Mouse (Mus musculus) heart, embryonic 16.5 days (tissue): ENCODE measurements at regions not wholly inside any gene's neighbourhood (a gene's known extent, or its start where the extent isn't known, plus 50 kb on each side); places are given as distances from the start of the nearest gene placed in this dataset.

ENCODE experiments used
- ATAC-seq: fragments of 200-750 bp; cut with Nextera tagmentation; replicated peaks from 2 replicates; pipeline ENCODE4 v1.8.0; 2017; ENCODE audit warnings: moderate number of reproducible peaks; ENCODE audit not compliant: insufficient read depth, low FRiP score; ENCODE audit errors: extremely low read depth
- H3K27ac ChIP-seq: fragments of 300-500 bp; sonication (generic); 2 replicates; pipeline ENCODE4 v1.5.1; 2014; ENCODE audit warnings: mild to moderate bottlenecking, low read length, control low read depth, moderate library complexity
- H3K27me3 ChIP-seq: fragments of 300-500 bp; sonication (generic); 2 replicates; pipeline ENCODE4 v1.6.1; 2014; ENCODE audit warnings: low read length, mixed read lengths; ENCODE audit not compliant: control insufficient read depth, insufficient read depth
- H3K36me3 ChIP-seq: fragments of 300-500 bp; sonication (generic); 2 replicates; pipeline ENCODE4 v1.6.1; 2014; ENCODE audit not compliant: control insufficient read depth, insufficient read depth
- H3K4me1 ChIP-seq: fragments of 300-500 bp; sonication (generic); 2 replicates; pipeline ENCODE4 v1.6.1; 2014; ENCODE audit warnings: low read length, mixed read lengths; ENCODE audit not compliant: control insufficient read depth, insufficient read depth
- H3K4me2 ChIP-seq: fragments of 300-500 bp; sonication (generic); 2 replicates; pipeline ENCODE4 v1.6.1; 2014; ENCODE audit warnings: low read depth, mild to moderate bottlenecking, control low read depth, low read length
- H3K4me3 ChIP-seq: fragments of 300-500 bp; sonication (generic); 2 replicates; pipeline ENCODE4 v1.5.1; 2014; ENCODE audit warnings: mild to moderate bottlenecking, control low read depth, low read length
- H3K9ac ChIP-seq: fragments of 300-500 bp; sonication (generic); 2 replicates; pipeline ENCODE4 v1.6.1; 2014; ENCODE audit warnings: low read length, control low read depth
- H3K9me3 ChIP-seq: fragments of 300-500 bp; sonication (generic); replicated peaks from 2 replicates; pipeline ENCODE4 v1.6.1; 2016; ENCODE audit warnings: low read length; ENCODE audit not compliant: control insufficient read depth
- WGBS: fragments of 180-500 bp; shearing (Covaris S2); extraction: QIAGEN DNeasy Blood & Tissue Kit; methylation state at CpG from one replicate; pipeline ENCODE4 v1.1.7; 2014; 5-methylcytosine and 5-hydroxymethylcytosine counted together

DNA sequence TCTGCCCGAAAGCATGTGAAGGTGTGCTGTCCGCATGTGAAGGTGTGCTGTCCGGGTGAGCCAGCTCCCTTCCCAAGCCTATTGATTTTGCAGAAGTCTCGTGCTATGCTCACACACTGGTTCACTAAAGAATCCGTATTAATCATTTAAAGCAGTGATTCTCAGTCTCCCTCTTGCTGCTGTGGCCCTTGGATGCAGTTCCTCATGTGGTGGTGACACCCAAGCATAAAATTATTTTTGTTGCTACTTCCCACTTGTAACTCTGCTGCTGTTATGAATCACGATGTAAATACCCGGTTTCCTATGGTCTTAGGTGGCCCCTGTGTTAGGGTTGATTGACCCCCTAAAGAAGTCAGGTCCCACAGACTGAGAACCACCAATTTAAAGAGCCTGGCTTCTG lies 55.7 kb upstream of the Emb start:
- WGBS = 87% methylated on average over 7 of the region's 7 CpGs
- Histone ChIP-seq H3K4me2 (no peak overlapping the region), H3K9ac (no peak overlapping the region), H3K27me3 (no peaks in the 10 kb centered on the region), H3K36me3 (no peaks in the 10 kb centered on the region), H3K9me3 (no peaks in the 10 kb centered on the region), H3K4me3 (no peak overlapping the region), H3K27ac (no peak overlapping the region), H3K4me1 (no peaks in the 10 kb centered on the region)
- no peak for ATAC-seq

DNA sequence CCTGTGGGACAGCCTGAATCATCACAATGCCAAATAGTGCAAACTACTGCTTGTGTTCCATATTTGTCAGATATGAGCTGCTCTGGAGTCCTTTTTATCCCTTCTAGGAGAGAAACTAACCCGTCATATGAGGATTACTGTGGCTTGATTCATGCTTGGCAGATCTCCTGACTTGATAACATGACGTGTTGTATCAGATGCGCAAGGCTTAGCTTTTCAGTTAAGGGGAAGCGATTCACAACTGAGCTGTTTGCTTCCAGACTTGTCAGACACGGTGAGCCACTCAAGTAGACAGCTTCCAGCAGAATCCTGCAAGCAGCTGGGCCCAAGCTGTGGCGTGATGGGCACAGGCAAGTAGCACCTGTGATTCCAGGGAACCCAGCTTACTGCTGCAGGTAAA lies 64.5 kb upstream of the Emb start:
- Histone ChIP-seq H3K27me3 (no peaks in the 10 kb centered on the region), H3K27ac (no peak overlapping the region), H3K36me3 (no peaks in the 10 kb centered on the region), H3K4me2 (no peak overlapping the region), H3K4me1 (no peaks in the 10 kb centered on the region), H3K4me3 (no peak overlapping the region), H3K9ac (no peak overlapping the region), H3K9me3 (no peaks in the 10 kb centered on the region)
- no peak for ATAC-seq
- WGBS = 49% methylated on average over 6 of the region's 6 CpGs

DNA sequence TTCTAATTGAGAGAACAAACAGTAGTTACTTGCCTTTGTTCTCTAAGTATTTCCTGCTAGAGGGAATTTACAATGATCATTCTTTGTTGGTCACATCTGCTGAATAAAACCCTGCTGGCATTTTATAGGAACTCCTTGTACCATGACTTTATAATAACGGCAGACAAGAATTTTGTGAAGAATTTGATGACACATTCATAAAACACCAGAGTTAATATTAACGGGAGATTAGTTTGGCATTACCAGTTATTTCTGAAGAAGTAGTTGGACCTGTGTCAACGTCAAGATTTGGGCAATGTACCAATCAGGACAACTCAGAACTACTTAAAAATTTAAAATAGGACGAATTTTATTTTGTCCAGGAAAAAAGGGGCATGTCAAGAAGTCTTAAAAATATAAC lies 65.1 kb upstream of the Emb start:
- no peak overlapping the region for H3K27ac ChIP-seq
- H3K4me2 ChIP-seq = no peak overlapping the region
- H3K4me3 ChIP-seq = no peak overlapping the region
- no peaks in the 10 kb centered on the region for H3K36me3 ChIP-seq
- H3K9ac ChIP-seq = no peak overlapping the region
- 61% methylated on average over 4 of the region's 4 CpGs for WGBS
- no peaks in the 10 kb centered on the region for H3K4me1 ChIP-seq
- no peaks in the 10 kb centered on the region for H3K27me3 ChIP-seq
- no peak for ATAC-seq
- no peaks in the 10 kb centered on the region for H3K9me3 ChIP-seq

DNA sequence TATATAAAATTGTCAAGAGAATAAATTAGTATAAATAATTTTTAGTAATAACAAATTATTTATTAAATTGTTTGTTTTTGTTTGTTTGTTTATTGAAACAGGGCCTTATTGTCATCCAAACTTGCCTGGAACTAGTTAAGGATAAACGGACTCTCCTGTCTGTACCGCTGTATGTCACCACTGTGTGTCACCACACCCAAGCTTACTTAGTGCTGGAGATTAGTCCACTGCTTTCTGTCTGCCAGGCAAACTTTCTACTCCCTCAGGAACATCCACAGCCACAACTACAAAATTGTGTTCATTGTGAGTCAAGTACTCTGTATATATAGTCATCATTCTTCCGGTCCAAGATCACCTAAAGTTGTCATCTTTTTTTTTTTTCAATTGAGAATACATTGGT lies 74.0 kb upstream of the Emb start:
- no peak overlapping the region for H3K4me3 ChIP-seq
- H3K27ac ChIP-seq = no peak overlapping the region
- no peak for ATAC-seq
- H3K36me3 ChIP-seq = no peaks in the 10 kb centered on the region
- H3K4me2 ChIP-seq = no peak overlapping the region
- no peaks in the 10 kb centered on the region for H3K27me3 ChIP-seq
- WGBS = 66% methylated on average over 3 of the region's 3 CpGs
- H3K9me3 ChIP-seq = no peaks in the 10 kb centered on the region
- H3K4me1 ChIP-seq = no peaks in the 10 kb centered on the region
- H3K9ac ChIP-seq = no peak overlapping the region

DNA sequence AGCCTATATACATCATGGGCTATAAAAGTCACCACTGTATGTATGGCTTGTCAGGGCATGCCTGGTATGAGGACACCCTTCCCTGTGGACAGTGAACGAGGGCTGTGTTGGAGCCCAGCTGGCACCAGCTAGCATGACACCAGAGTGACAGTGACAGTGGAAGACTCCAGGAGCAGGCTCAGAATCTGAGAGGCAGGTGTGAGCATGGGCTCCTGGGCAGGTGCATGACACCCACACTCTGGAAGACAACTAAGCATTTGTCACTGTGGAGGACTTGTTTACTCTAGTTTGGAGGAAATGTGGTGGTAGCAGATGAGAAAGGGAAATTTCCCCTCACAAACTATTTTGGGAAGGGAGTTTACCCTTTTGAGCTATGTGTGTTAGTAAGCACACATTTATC lies 76.2 kb upstream of the Emb start:
- Histone ChIP-seq H3K9ac (no peak overlapping the region), H3K4me1 (peaks cover 6% of the 10 kb centered on the region), H3K4me3 (no peak overlapping the region), H3K36me3 (no peaks in the 10 kb centered on the region), H3K9me3 (no peaks in the 10 kb centered on the region), H3K27ac (no peak overlapping the region), H3K4me2 (no peak overlapping the region), H3K27me3 (no peaks in the 10 kb centered on the region)
- no peak for ATAC-seq
- 45% methylated on average over 1 of the region's 1 CpGs for WGBS

DNA sequence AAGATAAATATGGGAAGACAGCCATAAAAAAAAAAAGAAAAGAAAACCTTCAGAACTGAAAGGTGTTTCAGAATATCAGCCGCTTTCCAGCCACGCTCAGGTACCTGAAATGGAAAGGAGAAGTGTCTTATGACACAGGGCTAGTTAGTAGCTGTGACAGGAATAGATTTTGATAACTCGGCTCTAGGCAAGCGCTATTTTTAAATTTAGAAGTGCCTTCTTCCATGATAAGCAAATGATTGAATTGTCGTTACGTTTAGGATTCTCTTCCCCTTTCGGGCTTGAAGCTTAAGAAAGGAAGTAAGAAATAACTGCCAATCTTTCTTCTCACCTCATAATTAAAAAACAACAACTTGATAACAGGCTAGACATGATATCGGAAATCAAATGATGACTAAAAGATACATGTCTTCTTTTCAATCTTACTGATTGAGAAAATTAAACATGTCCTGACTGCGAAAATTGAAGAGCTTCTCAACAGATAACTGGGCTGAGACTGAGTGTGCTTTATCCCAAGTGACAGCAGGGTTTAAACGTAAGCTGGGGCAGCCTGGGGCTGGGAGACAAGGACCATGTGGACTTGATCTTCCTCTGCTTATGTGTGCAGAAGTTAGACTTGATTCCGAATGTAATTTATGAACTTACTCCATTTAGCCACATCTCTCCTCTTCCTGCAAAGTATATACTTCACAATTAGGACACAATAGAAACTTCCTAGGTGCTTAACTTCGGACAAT lies 80.4 kb upstream of the Emb start:
- Histone ChIP-seq H3K36me3 (no peaks in the 10 kb centered on the region), H3K9ac (no peak overlapping the region), H3K4me1 (peaks cover 9% of the 10 kb centered on the region), H3K4me3 (no peak overlapping the region), H3K27ac (peak overlapping the region; percentile 78), H3K9me3 (no peaks in the 10 kb centered on the region), H3K27me3 (no peaks in the 10 kb centered on the region), H3K4me2 (peak overlapping the region; percentile 48)
- ATAC-seq = peak; percentile 84
- 30% methylated on average over 12 of the region's 12 CpGs for WGBS

DNA sequence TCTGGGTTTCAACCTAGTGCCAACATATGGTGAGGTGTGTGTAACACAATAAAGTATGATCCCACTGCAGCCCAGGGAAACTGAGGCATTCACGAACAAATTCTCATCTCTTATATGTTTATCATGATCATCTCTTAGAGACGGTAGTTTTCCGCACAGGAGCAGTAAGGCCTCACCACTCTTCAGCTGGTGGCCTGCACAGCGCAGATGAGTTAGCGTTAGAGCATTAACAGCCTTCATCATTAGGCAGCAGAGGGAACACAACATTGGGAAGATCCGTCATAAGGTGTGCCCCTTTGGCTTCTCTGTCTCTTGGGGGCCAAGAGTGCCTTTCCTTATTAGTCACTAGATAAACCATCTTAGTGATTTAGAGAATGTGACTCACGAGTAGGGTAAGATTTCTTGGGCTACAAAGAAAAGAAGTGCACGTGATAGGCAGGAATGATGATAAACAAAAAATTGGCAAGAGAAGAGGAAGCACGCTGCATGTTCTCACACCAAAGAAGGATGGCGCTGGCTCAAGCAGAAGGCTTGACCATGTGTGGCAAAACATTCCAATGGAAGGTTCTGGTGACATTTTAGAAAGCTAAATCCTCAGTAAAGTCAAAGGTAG lies 81.1 kb upstream of the Emb start:
- no peak for ATAC-seq
- WGBS = 57% methylated on average over 10 of the region's 10 CpGs
- H3K9me3 ChIP-seq = no peaks in the 10 kb centered on the region
- H3K4me2 ChIP-seq = peak overlapping the region; percentile 48; the same call in 1 of the 2 replicates
- no peak overlapping the region for H3K9ac ChIP-seq
- H3K4me3 ChIP-seq = no peak overlapping the region
- H3K27ac ChIP-seq = peak overlapping the region; percentile 68
- H3K4me1 ChIP-seq = peaks cover 9% of the 10 kb centered on the region
- no peaks in the 10 kb centered on the region for H3K36me3 ChIP-seq
- no peaks in the 10 kb centered on the region for H3K27me3 ChIP-seq

DNA sequence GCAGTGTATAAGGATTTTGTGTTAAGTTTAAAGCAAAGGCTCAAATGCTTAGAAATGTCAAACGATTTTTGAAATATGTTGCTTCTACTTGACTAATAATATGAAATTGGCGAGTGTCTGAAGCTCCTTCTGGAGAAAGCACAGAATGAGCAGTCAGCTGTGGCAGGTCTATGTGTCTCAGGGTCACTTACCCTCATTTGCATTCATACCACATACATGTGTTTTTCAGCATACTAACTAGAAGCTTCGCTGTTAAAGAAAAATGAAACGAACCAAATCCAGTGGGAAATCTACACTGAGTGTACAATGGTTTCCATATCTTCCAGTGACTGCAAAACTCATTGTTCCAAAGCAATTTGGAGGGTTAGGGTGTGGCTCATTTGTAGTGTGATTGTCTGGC lies 88.7 kb upstream of the Emb start:
- Histone ChIP-seq H3K9ac (no peak overlapping the region), H3K27me3 (no peaks in the 10 kb centered on the region), H3K4me1 (no peaks in the 10 kb centered on the region), H3K27ac (no peak overlapping the region), H3K4me2 (no peak overlapping the region), H3K36me3 (no peaks in the 10 kb centered on the region), H3K4me3 (no peak overlapping the region), H3K9me3 (no peaks in the 10 kb centered on the region)
- 68% methylated on average over 4 of the region's 4 CpGs for WGBS
- ATAC-seq = no peak

DNA sequence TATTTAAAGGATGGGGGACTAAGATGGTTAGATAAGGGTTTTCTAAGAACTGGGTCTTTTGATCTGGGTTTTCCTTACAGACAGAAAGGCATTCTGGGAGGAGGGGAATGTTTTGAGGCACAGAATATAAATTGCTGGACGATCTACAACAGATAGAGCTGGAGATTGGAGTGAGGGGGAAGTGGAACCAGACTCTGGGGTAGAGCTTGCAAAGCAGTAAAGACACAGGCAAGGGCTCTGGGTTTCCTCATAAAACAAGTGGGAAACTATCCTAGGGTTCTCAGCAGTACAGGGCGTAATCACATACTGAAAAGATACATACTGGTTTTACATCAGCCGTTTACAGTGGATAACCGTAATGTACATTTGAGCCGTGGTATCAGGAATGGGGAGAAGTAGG lies 89.5 kb upstream of the Parp8 start:
- H3K27ac ChIP-seq = no peak overlapping the region

More for the DNA sequence above, 89.5 kb upstream of the Parp8 start:
- Histone ChIP-seq H3K4me1 (no peaks in the 10 kb centered on the region), H3K9ac (no peak overlapping the region), H3K4me2 (no peak overlapping the region), H3K4me3 (no peak overlapping the region), H3K27me3 (no peaks in the 10 kb centered on the region), H3K9me3 (no peaks in the 10 kb centered on the region), H3K36me3 (no peaks in the 10 kb centered on the region)
- no peak for ATAC-seq
- 72% methylated on average over 5 of the region's 5 CpGs for WGBS
